Mouse (Mus musculus) left cerebral cortex, adult 8-10 months (tissue): ENCODE data around the gene Ptprn. TPM values are rescaled to one million over a fixed set of nuclear protein-coding genes. Genes with fewer than 3 reads are reported as not detected.

ENCODE experiments used
- DNase-seq, 2 experiments: peaks; one replicate each; pipeline ENCODE4 v3.0.0; 2022; ENCODE audit warnings: low spot score in 2 of 2
- total RNA-seq, 4 experiments: library from RNA; stranded (reverse); gene quantifications; 2 replicates each; pipeline ENCODE4 v1.2.4; 2022

The Ptprn gene
- total RNA-seq, 4 experiments from 2014 or later = 411 to 436 (median 423) TPM

DNA sequence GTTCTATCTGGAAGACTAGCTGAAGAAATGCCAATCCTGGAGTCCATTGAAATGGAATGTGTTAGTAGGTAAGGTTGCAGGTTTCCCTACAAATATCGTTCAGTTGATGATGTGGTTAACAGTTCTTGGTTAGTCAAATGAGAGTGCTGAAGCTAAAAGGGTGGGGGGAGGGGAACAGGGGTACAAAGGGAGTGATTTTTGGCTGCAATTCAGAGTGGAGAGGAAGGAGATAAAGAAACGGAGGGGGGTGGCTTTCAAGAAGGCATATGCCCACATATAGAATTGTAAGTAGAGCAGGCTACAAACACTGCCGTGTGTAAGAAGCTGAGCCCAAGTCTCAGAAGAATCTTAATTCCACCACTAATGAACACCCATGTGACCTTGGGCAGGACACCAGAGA is 38.8 kb downstream of the Ptprn start:
- DNase-seq = no peak

GRCm38 (mm10) chr1:75223532-75223931 is 40.8 kb downstream of the Ptprn start:
- DNase-seq = no peak

DNA sequence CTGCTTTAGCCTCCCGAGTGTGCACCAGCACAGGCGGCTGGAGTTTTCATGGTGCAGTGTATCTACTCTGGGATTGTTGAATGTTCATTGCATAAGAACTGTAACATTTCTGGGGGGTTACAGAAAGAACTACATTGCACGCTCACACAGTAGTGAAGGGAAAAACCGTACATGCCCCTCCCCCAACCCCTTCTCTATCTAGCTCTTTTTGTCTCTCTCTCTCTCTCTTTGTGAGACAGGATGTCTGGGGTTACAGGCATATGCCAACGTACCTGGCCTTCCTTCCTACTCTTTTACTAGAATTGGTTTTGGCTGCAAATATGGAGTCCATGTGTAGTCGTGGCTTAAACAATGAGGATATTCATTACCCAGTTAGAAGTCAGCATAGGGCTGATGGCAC is 41.4 kb downstream of the Ptprn start:
- DNase-seq = no peak

GRCm38 (mm10) chr1:75221538-75221937 is 42.8 kb downstream of the Ptprn start:
- no peak for DNase-seq

DNA sequence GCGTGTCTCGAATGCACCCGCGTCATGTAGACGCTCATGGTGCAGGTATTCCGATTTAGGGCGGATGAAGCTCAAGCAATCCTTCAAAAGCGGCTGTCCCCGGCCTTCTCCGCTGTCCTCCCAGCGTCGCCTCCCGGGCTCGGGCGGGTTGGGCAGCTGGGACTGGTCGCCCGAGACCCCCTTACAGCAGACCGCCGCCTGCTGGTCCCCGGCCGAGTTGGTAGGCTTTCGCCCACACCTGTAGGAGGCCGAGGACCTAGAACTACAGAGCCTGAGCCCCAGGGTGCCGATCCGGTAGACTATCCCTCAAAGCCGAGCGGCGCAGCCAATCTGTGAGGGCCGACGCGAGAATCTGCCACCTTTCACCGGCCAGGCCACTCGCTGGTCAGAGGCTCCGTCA is 44.8 kb downstream of the Ptprn start, which contains the start of gene Tuba4a:
TSS of gene Tuba4a (minus strand) at position 335 of the 400 bp plus-strand sequence.
- DNase-seq = no peak

GRCm38 (mm10) chr1:75219078-75219477 is 45.2 kb downstream of the Ptprn start:
- peak; percentile 92 to 93 for DNase-seq

DNA sequence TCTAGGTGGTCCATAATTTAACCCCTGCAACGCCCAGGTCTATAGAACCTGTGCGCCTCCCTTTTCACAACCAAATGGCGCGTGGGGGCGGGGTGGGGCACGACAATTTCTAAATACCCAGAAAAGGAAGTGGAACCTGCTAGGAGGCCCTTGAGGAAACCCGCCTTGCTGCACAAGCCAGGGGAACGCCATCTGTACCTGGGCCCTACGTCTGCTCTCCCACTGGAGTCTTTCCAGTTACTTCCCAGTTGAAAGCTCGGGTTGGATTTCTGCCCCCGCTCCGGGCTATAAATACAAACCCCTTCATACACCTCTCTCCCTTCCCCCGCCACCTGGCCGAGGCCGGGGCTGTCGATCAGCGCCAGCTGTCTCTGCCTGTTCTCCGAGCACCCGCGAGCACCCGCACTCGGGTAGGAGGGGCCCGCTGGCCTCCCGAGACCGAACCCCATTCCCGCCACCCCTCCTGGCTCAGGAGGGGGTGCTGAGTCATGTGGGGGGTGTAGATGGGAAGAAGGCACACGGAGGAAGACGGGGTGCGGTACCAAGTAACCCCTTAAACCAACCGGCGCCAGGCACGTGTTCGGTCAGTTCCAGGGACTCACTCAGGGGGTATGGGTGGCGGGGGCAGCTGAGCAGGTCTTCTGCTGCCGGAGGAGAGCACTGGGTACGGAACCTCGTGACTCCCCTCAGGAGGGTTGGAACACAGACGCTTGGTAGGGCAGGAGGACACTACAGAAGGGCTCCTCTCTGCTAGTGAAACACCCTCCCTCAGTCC is 45.9 kb downstream of the Ptprn start:
- peak; percentile 50 to 89 for DNase-seq

DNA sequence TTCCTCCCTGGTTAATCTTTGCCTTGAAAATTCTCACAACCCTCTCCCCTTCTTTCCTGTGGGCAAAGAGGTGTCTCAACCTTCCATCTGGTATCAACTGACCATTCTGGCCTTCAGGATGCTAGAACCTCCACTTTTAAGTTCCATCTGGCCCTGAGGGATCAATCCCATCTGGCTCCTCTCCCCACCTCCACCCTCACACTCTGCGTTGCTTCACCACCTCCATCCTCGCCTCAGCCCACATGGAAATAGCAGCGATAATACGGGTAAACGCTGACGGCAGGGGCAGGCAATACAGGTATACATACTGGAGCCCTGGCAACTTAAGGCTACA is 46.4 kb downstream of the Ptprn start:
- DNase-seq = no peak

- DNase-seq = no peak
Measured at GRCm38 (mm10) chr1:75216797-75217585, 47.3 kb downstream of the Ptprn start.

GRCm38 (mm10) chr1:75215785-75216184 is 48.5 kb downstream of the Ptprn start:
- no peak for DNase-seq

DNA sequence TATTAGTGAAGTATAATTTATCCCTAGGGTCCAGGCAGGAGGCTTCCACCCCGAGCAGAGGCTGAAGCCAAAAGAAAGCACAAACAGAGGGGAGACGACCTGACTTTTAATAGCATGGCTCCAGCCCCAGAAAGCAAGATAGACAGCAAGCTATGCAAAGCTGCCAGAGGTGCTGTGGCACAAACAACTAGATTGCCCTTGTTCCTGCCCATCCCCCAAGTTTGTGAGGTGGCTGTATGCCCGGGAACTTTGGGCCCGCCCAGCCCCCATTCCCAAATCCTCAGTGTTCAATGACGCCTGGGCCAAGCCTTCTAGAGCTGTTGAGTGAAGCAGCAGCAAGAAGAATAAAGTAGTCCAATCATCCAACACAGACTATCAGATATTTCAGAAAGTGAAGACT is 49.4 kb downstream of the Ptprn start:
- peak in 1 of 2 experiments; percentile 67 for DNase-seq

DNA sequence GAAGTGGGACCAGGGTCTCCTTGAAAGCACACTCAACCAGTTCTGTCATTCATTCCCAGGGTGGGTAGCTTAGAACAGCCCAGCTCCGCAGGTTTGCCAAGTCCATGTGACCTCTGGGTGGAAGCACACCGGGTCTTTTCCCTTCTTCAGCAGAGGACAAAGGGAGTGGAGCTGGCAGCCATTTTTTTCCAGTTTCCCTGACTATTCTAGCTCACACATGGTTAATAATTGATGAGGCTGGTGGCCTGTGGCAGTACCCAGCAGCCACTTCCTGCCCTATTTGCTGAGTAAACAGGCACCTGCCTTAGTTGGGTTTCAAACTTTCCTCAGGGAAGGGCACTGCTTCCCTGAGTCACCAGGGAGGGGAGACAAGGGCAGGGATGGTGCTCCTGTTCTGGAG is 49.9 kb downstream of the Ptprn start:
- DNase-seq = no peak

- DNase-seq = no peak
Measured at GRCm38 (mm10) chr1:75213096-75213495, 51.2 kb downstream of the Ptprn start.

GRCm38 (mm10) chr1:75212542-75212941 is 51.8 kb downstream of the Ptprn start:
- no peak for DNase-seq

- no peak for DNase-seq
Measured at GRCm38 (mm10) chr1:75211141-75211708, 53.1 kb downstream of the Ptprn start.

- peak; percentile 94 to 95 for DNase-seq
Measured at GRCm38 (mm10) chr1:75210136-75211087, 53.9 kb downstream of the Ptprn start, which contains the start of the genes Glb1l and Stk16. TSS of gene Glb1l (minus strand) at chr1:75210813. TSS of gene Stk16 (plus strand) at chr1:75210838.

GRCm38 (mm10) chr1:75208967-75209678 is 55.2 kb downstream of the Ptprn start:
- DNase-seq = no peak

DNA sequence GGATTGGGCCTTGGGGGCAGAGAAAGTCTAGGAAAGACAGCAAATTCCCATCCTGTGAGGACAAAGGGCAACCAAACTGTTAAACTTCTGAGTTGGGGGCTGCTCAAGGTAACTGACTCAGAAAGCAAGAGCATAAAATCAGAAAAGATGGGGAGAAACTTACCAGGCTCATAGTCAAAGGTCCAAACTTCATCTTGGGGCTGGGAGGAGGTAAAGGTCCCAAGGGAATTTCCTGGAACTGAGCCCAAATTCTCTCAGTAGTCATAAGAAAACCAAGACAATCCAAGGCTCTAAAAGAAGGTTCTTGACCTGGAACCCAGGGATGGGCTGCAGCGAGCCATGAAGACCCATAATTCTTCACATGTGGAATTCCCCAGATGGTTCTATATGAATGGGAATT is 63.1 kb downstream of the Ptprn start:
- DNase-seq = no peak
